Mouse (Mus musculus) erythroblast, embryonic 14.5 days (primary cell): ENCODE measurements at regions not wholly inside any gene's neighbourhood (a gene's known extent, or its start where the extent isn't known, plus 50 kb on each side); places are given as distances from the start of the nearest gene placed in this dataset.

Experiments
- GATA1 ChIP-seq: IDR thresholded peaks from 2 replicates; pipeline ENCODE4 v1.6.1; 2012; ENCODE audit warnings: low read length, inconsistent platforms, mixed read lengths
- TAL1 ChIP-seq: IDR thresholded peaks from 3 replicates; pipeline ENCODE4 v1.6.1; 2012; ENCODE audit warnings: low read length, inconsistent platforms, mixed read lengths

GRCm38 (mm10) chr12:26143411-26143810 is 271.6 kb downstream of the Rnf144a start:
- no peak for TF ChIP-seq GATA1
- TF ChIP-seq TAL1: no peak
